Mouse (Mus musculus): ENCODE data around the gene Grk2.

DNA sequence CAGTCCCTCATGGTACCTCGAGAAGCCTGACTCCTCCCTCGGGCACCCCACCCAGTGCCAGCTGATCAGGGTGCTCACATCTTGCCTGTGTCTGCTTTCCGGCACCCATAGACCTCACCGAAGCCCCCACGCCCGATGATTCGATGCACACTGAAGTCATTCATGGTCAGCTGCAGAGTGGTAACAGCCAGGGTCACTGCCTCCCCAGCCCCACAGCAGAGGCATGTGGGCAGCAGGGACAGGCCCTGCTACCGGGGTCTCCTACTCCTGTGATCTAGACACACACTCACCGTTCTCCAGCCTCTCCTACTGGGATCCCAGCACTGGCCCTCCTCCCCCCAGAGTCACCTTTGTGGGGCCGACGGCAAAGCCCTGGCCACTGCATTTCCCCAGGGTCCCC lies 14.9 kb downstream of the Grk2 start:
- TF ChIP-seq CTCF (conservative IDR thresholded peaks at IDR 0.05; ENCODE audit: insufficient read depth, insufficient read length, low read depth, low read length) (no peak), POLR2A (IDR thresholded peaks at IDR 0.05; ENCODE audit: low read depth, low read length) (no peak)
